Mouse (Mus musculus): Measurements from ENCODE around the gene Rnf183.

DNA sequence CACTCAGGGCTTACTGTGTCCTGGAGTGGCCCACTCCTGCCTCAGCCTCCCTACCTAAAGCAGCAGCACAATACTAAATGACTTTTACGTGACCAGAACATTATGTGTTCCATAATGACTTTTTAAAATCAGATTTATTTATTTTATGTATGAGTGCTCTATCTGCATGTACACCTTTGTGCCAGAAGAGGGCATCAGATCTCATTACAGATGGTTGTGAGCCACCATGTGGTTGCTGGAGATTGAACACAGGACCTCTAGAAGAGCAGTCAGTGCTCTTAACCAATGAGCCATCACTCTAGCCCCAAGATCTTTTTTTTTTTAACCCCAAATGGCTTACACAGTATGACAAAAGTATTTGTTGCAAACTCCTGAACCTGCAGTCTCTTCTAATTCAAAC, 33.1 kb upstream of the Rnf183 start:
- TF ChIP-seq CTCF (IDR thresholded peaks at IDR 0.05; ENCODE audit: extremely low read depth, insufficient read depth, insufficient read length, insufficient replicate concordance) (no peak), POLR2A (IDR thresholded peaks at IDR 0.05; ENCODE audit: low read depth, low read length) (no peak)
